22 mouse cellular contexts compared by ENCODE assay signal in the genomic region with DNA sequence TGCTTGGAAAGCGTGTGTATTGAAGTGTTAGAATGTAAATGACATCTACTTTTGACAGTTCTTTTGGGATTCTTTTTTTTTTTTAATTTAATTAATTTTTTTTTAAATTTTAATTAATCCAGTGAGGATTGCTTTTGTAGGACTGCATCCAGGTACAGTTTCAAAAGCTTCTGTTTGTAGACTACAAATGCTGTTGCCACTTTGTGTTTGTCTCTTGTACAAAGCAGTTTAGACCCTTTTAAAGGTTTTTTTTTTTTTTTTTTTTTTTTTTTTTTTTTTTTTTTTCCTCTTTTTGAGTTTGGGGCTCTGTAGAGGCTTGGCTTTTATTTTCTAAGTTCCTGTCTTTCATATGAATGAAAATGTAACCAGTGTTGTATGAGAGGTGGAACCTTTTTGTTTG. TPM values are rescaled to one million over a fixed set of nuclear protein-coding genes. Genes with fewer than 3 reads are reported as not detected.
DNase-seq lines count a peak whose midpoint lies in the region; ATAC-seq and TF ChIP-seq lines count a peak whose summit lies in the region.
"Had no signal": no experiment of that assay in that cellular context is flagged by ENCODE, and none has a peak within 500 bp of the region (broad histone marks: within the 10 kb centered on the region; RNA-seq: fewer than 3 reads in every experiment).

No protein-coding gene starts in this region.

- no peak for TF ChIP-seq CTCF in forebrain, postnatal 0 days (IDR thresholded peaks at IDR 0.05; ENCODE audit: low read depth)
- TF ChIP-seq CTCF in hindbrain, postnatal 0 days (IDR thresholded peaks at IDR 0.05; ENCODE audit: low read depth), result no peak

- 88% methylated on average over 1 of the region's 1 CpGs for WGBS in forebrain, embryonic 10.5 days
- 61% methylated on average over 1 of the region's 1 CpGs for WGBS in forebrain, postnatal 0 days
- 71% methylated on average over 1 of the region's 1 CpGs for WGBS in hindbrain, embryonic 14.5 days
- WGBS in hindbrain, postnatal 0 days, result 65% methylated on average over 1 of the region's 1 CpGs
- WGBS in midbrain, embryonic 14.5 days, result 80% methylated on average over 1 of the region's 1 CpGs
- WGBS in midbrain, embryonic 11.5 days, result 89% methylated on average over 1 of the region's 1 CpGs

- no peak for DNase-seq in forebrain, embryonic 10.5 days (ENCODE audit: extremely low spot score, low spot score)
- no peak for DNase-seq in forebrain, postnatal 0 days
- no peak for DNase-seq in hindbrain, embryonic 14.5 days (ENCODE audit: low spot score)
- DNase-seq in hindbrain, postnatal 0 days (ENCODE audit: low spot score), result no peak
- no peak for DNase-seq in midbrain, embryonic 14.5 days
- no peak for DNase-seq in midbrain, embryonic 11.5 days (ENCODE audit: low spot score, missing footprints)
- no peak for DNase-seq in spleen, postnatal 36 days (ENCODE audit: low spot score in 2 of 2)
- DNase-seq: adrenal gland, postnatal 25 days; cerebellum, adult 11 months; cerebellum, postnatal 10 days; gastrocnemius, postnatal 14 days; heart, adult 2 months; heart, postnatal 10 days; kidney, adult 9 months; kidney, postnatal 25 days; layer of hippocampus, adult 9-11 months; left cerebral cortex, postnatal 4 days; thymus, postnatal 14 days had no signal

- peak overlapping the region; percentile 99; the same call in 1 of the 2 replicates for H3K4me3 ChIP-seq in forebrain, embryonic 10.5 days
- H3K4me3 ChIP-seq in forebrain, postnatal 0 days (ENCODE audit: low read depth, low read length), result no peak overlapping the region
- no peak overlapping the region for H3K4me3 ChIP-seq in hindbrain, embryonic 14.5 days (replicated peaks; ENCODE audit: low read length)
- no peak overlapping the region for H3K4me3 ChIP-seq in hindbrain, postnatal 0 days (ENCODE audit: low read length)
- no peak overlapping the region; the same call in 1 of the 2 replicates for H3K4me3 ChIP-seq in midbrain, embryonic 14.5 days (replicated peaks; ENCODE audit: low read depth, low read length)
- no peak overlapping the region for H3K4me3 ChIP-seq in midbrain, embryonic 11.5 days (ENCODE audit: low read depth, low read length)

- ATAC-seq in forebrain, postnatal 0 days, result no peak
- no peak for ATAC-seq in hindbrain, embryonic 14.5 days (ENCODE audit: low FRiP score)
- ATAC-seq in hindbrain, postnatal 0 days, result no peak
- no peak for ATAC-seq in midbrain, embryonic 14.5 days (ENCODE audit: low FRiP score, low TSS enrichment)
- ATAC-seq in midbrain, embryonic 11.5 days (ENCODE audit: low FRiP score), result no peak
- ATAC-seq: inflammation-experienced regulatory T-cells, adult 6 months had no signal

- H3K9ac ChIP-seq in forebrain, postnatal 0 days, result no peak overlapping the region
- H3K9ac ChIP-seq in hindbrain, embryonic 14.5 days, result no peak overlapping the region
- H3K9ac ChIP-seq in hindbrain, postnatal 0 days (replicated peaks; ENCODE audit: low read length), result no peak overlapping the region
- no peak overlapping the region for H3K9ac ChIP-seq in midbrain, embryonic 14.5 days (replicated peaks; ENCODE audit: low read length)
- H3K9ac ChIP-seq in midbrain, embryonic 11.5 days (ENCODE audit: low read length), result no peak overlapping the region

- H3K36me3 ChIP-seq in forebrain, embryonic 10.5 days (replicated peaks), result peaks cover 42% of the 10 kb centered on the region
- H3K36me3 ChIP-seq in forebrain, postnatal 0 days (ENCODE audit: insufficient read depth), result 0 out of 2 replicates have a peak, but pooled peaks cover 6% of the 10 kb centered on the region
- peaks cover 12% of the 10 kb centered on the region for H3K36me3 ChIP-seq in hindbrain, embryonic 14.5 days (replicated peaks; ENCODE audit: control insufficient read depth, insufficient read depth)
- H3K36me3 ChIP-seq in hindbrain, postnatal 0 days (ENCODE audit: insufficient read depth, low read length), result 0 out of 2 replicates have a peak, but pooled peaks cover 3% of the 10 kb centered on the region
- peaks cover 9% of the 10 kb centered on the region; the same call in 1 of the 2 replicates for H3K36me3 ChIP-seq in midbrain, embryonic 14.5 days (ENCODE audit: control insufficient read depth, insufficient read depth, low read length)
- H3K36me3 ChIP-seq in midbrain, embryonic 11.5 days (ENCODE audit: control insufficient read depth, insufficient read depth, low read length), result no peaks in the 10 kb centered on the region
- H3K36me3 ChIP-seq: neural tube, embryonic 12.5 days had no signal

- H3K4me1 ChIP-seq in forebrain, embryonic 10.5 days, result peaks cover 28% of the 10 kb centered on the region
- peaks cover 4% of the 10 kb centered on the region; the same call in 1 of the 2 replicates for H3K4me1 ChIP-seq in forebrain, postnatal 0 days (ENCODE audit: insufficient read depth)
- peaks cover 26% of the 10 kb centered on the region for H3K4me1 ChIP-seq in hindbrain, embryonic 14.5 days (replicated peaks; ENCODE audit: control insufficient read depth, insufficient read depth, low read length)
- peaks cover 9% of the 10 kb centered on the region for H3K4me1 ChIP-seq in hindbrain, postnatal 0 days (ENCODE audit: insufficient read depth, low read length)
- peaks cover 28% of the 10 kb centered on the region for H3K4me1 ChIP-seq in midbrain, embryonic 14.5 days (ENCODE audit: control insufficient read depth, insufficient read depth, low read length)
- peaks cover 11% of the 10 kb centered on the region for H3K4me1 ChIP-seq in midbrain, embryonic 11.5 days (ENCODE audit: control insufficient read depth, insufficient read depth, low read length)

- no peaks in the 10 kb centered on the region for H3K9me3 ChIP-seq in forebrain, embryonic 10.5 days
- no peaks in the 10 kb centered on the region for H3K9me3 ChIP-seq in forebrain, postnatal 0 days (ENCODE audit: low read length)
- H3K9me3 ChIP-seq in hindbrain, embryonic 14.5 days (ENCODE audit: control insufficient read depth, low read length), result no peaks in the 10 kb centered on the region
- no peaks in the 10 kb centered on the region for H3K9me3 ChIP-seq in hindbrain, postnatal 0 days (ENCODE audit: low read length)
- H3K9me3 ChIP-seq in midbrain, embryonic 14.5 days (ENCODE audit: control insufficient read depth, low read length), result no peaks in the 10 kb centered on the region
- H3K9me3 ChIP-seq in midbrain, embryonic 11.5 days (ENCODE audit: control insufficient read depth, low read length), result no peaks in the 10 kb centered on the region
- H3K9me3 ChIP-seq: neural tube, embryonic 12.5 days had no signal

- H3K27ac ChIP-seq in forebrain, embryonic 10.5 days, result no peak overlapping the region
- no peak overlapping the region for H3K27ac ChIP-seq in forebrain, postnatal 0 days (ENCODE audit: low read depth, low read length)
- no peak overlapping the region for H3K27ac ChIP-seq in hindbrain, embryonic 14.5 days
- no peak overlapping the region for H3K27ac ChIP-seq in hindbrain, postnatal 0 days
- no peak overlapping the region for H3K27ac ChIP-seq in midbrain, embryonic 14.5 days (replicated peaks; ENCODE audit: low read depth, low read length)
- no peak overlapping the region for H3K27ac ChIP-seq in midbrain, embryonic 11.5 days (ENCODE audit: low read depth, low read length)
- H3K27ac ChIP-seq: left cerebral cortex, adult 2 months; macrophage had no signal

- H3K4me2 ChIP-seq in forebrain, postnatal 0 days (ENCODE audit: low read depth), result no peak overlapping the region
- H3K4me2 ChIP-seq in hindbrain, embryonic 14.5 days (replicated peaks), result peak overlapping the region; percentile 83; the same call in 1 of the 2 replicates
- H3K4me2 ChIP-seq in hindbrain, postnatal 0 days (ENCODE audit: low read depth, low read length), result no peak overlapping the region; the same call in 1 of the 2 replicates
- peak overlapping the region; percentile 30 for H3K4me2 ChIP-seq in midbrain, embryonic 14.5 days (ENCODE audit: low read length)
- no peak overlapping the region for H3K4me2 ChIP-seq in midbrain, embryonic 11.5 days

- no peaks in the 10 kb centered on the region for H3K27me3 ChIP-seq in forebrain, embryonic 10.5 days (ENCODE audit: poor library complexity, severe bottlenecking)
- H3K27me3 ChIP-seq in forebrain, postnatal 0 days (ENCODE audit: insufficient read depth, low read length), result no peaks in the 10 kb centered on the region
- H3K27me3 ChIP-seq in hindbrain, embryonic 14.5 days (ENCODE audit: control insufficient read depth, insufficient read depth, low read length), result no peaks in the 10 kb centered on the region
- no peaks in the 10 kb centered on the region for H3K27me3 ChIP-seq in hindbrain, postnatal 0 days (ENCODE audit: insufficient read depth, low read length)
- H3K27me3 ChIP-seq in midbrain, embryonic 14.5 days (ENCODE audit: control insufficient read depth, insufficient read depth, low read length), result no peaks in the 10 kb centered on the region
- no peaks in the 10 kb centered on the region for H3K27me3 ChIP-seq in midbrain, embryonic 11.5 days (ENCODE audit: control insufficient read depth, insufficient read depth, low read length)
- H3K27me3 ChIP-seq: neural tube, embryonic 12.5 days had no signal

RNA-seq across cellular contexts. Expression of gene Ggps1, which starts 2.4 kb away (rescaled TPM):
- polyA plus RNA-seq in forebrain, embryonic 10.5 days (2016; fragmentation: Nextera tagmentation; extraction: Ambion mirVana), result 54.8 and 56.3 TPM in 2 replicates
- 85.2 and 107 TPM in 2 replicates for total RNA-seq in forebrain, postnatal 0 days (2014; rRNA removed)
- polyA plus RNA-seq in forebrain, postnatal 0 days (2015; fragmentation: Nextera tagmentation; extraction: Ambion mirVana), result 71.4 and 73.0 TPM in 2 replicates
- polyA plus RNA-seq in hindbrain, embryonic 14.5 days (2014; fragmentation: Nextera tagmentation; extraction: Ambion mirVana), result 87.9 and 88.6 TPM in 2 replicates
- total RNA-seq in hindbrain, postnatal 0 days (2014; rRNA removed), result 90.9 and 120 TPM in 2 replicates
- polyA plus RNA-seq in hindbrain, postnatal 0 days (2015; fragmentation: Nextera tagmentation; extraction: Ambion mirVana), result 74.4 and 80.0 TPM in 2 replicates
- polyA plus RNA-seq in midbrain, embryonic 14.5 days (2014; fragmentation: Nextera tagmentation; extraction: Ambion mirVana), result 75.7 and 97.1 TPM in 2 replicates
- 80.1 and 85.4 TPM in 2 replicates for polyA plus RNA-seq in midbrain, embryonic 11.5 days (2014; fragmentation: Nextera tagmentation; extraction: Ambion mirVana)

RNA-seq across cellular contexts. Expression of gene Arid4b, which starts 2.7 kb away (rescaled TPM):
- 67.2 and 71.4 TPM in 2 replicates for polyA plus RNA-seq in forebrain, embryonic 10.5 days (2016; fragmentation: Nextera tagmentation; extraction: Ambion mirVana)
- 27.7 and 37.0 TPM in 2 replicates for total RNA-seq in forebrain, postnatal 0 days (2014; rRNA removed)
- polyA plus RNA-seq in forebrain, postnatal 0 days (2015; fragmentation: Nextera tagmentation; extraction: Ambion mirVana), result 35.4 and 56.3 TPM in 2 replicates
- polyA plus RNA-seq in hindbrain, embryonic 14.5 days (2014; fragmentation: Nextera tagmentation; extraction: Ambion mirVana), result 62.6 and 65.8 TPM in 2 replicates
- 17.9 and 24.8 TPM in 2 replicates for total RNA-seq in hindbrain, postnatal 0 days (2014; rRNA removed)
- 56.4 and 66.7 TPM in 2 replicates for polyA plus RNA-seq in hindbrain, postnatal 0 days (2015; fragmentation: Nextera tagmentation; extraction: Ambion mirVana)
- polyA plus RNA-seq in midbrain, embryonic 14.5 days (2014; fragmentation: Nextera tagmentation; extraction: Ambion mirVana), result 73.8 and 82.4 TPM in 2 replicates
- 85.4 and 92.0 TPM in 2 replicates for polyA plus RNA-seq in midbrain, embryonic 11.5 days (2014; fragmentation: Nextera tagmentation; extraction: Ambion mirVana)

RNA-seq across cellular contexts. Expression of gene Tbce, which starts 26.3 kb away (rescaled TPM):
- 48.4 and 49.7 TPM in 2 replicates for polyA plus RNA-seq in forebrain, embryonic 10.5 days (2016; fragmentation: Nextera tagmentation; extraction: Ambion mirVana)
- total RNA-seq in forebrain, postnatal 0 days (2014; rRNA removed), result 92.9 and 109 TPM in 2 replicates
- 75.2 and 83.0 TPM in 2 replicates for polyA plus RNA-seq in forebrain, postnatal 0 days (2015; fragmentation: Nextera tagmentation; extraction: Ambion mirVana)
- polyA plus RNA-seq in hindbrain, embryonic 14.5 days (2014; fragmentation: Nextera tagmentation; extraction: Ambion mirVana), result 108 and 111 TPM in 2 replicates
- total RNA-seq in hindbrain, postnatal 0 days (2014; rRNA removed), result 43.3 and 60.2 TPM in 2 replicates
- polyA plus RNA-seq in hindbrain, postnatal 0 days (2015; fragmentation: Nextera tagmentation; extraction: Ambion mirVana), result 79.1 and 86.7 TPM in 2 replicates
- polyA plus RNA-seq in midbrain, embryonic 14.5 days (2014; fragmentation: Nextera tagmentation; extraction: Ambion mirVana), result 106 and 107 TPM in 2 replicates
- polyA plus RNA-seq in midbrain, embryonic 11.5 days (2014; fragmentation: Nextera tagmentation; extraction: Ambion mirVana), result 65.5 and 74.8 TPM in 2 replicates

Comparison
In these comparisons a context has a peak if more than half of its experiments do, and no peak if none do; other contexts are left out.
1. H3K4me2 ChIP-seq: peak in hindbrain, embryonic 14.5 days (single experiment) and midbrain, embryonic 14.5 days (single experiment); none in forebrain, postnatal 0 days (single experiment), hindbrain, postnatal 0 days (single experiment) and midbrain, embryonic 11.5 days (single experiment).